Mouse (Mus musculus) myocyte (in vitro differentiated cells): Measurements from ENCODE around the gene Dkk3. TPM values are rescaled to one million over a fixed set of nuclear protein-coding genes. Genes with fewer than 3 reads are reported as not detected.

ENCODE experiments used
- H3K27me3 ChIP-seq: one replicate; pipeline ENCODE4 v1.6.1; 2011; ENCODE audit not compliant: control insufficient read depth, insufficient read depth, insufficient read length
- H3K36me3 ChIP-seq: one replicate; pipeline ENCODE4 v1.6.1; 2011; ENCODE audit not compliant: control insufficient read depth, insufficient read depth
- H3K4me2 ChIP-seq: one replicate; pipeline ENCODE4 v1.6.1; 2011; ENCODE audit warnings: low read depth, control low read depth
- H3K4me3 ChIP-seq: one replicate; pipeline ENCODE4 v1.5.1; 2011; ENCODE audit warnings: mild to moderate bottlenecking, control low read depth, moderate library complexity
- H3K79me2 ChIP-seq: one replicate; pipeline ENCODE4 v1.6.1; 2011; ENCODE audit not compliant: control insufficient read depth, insufficient read depth
- H3ac ChIP-seq: one replicate; pipeline ENCODE4 v1.6.1; 2011; ENCODE audit not compliant: control insufficient read depth, insufficient read length
- CEBPB ChIP-seq: IDR thresholded peaks from 2 replicates; pipeline ENCODE4 v1.6.1; 2011; ENCODE audit warnings: mild to moderate bottlenecking, moderate library complexity; ENCODE audit not compliant: poor library complexity, insufficient read depth, severe bottlenecking
- E2F4 ChIP-seq: IDR thresholded peaks from one replicate; pipeline ENCODE4 v1.6.1; 2011; ENCODE audit warnings: mild to moderate bottlenecking, control low read depth, moderate library complexity; ENCODE audit not compliant: insufficient read depth
- MAX ChIP-seq: IDR thresholded peaks from one replicate; pipeline ENCODE4 v1.6.1; 2011; ENCODE audit warnings: low read depth, mild to moderate bottlenecking, control low read depth
- MYOD1 ChIP-seq, 3 experiments: IDR thresholded peaks; one replicate each; pipeline ENCODE4 v1.6.1; 2011; ENCODE audit warnings: control low read depth in 2 of 3, low read depth in 2 of 3, mild to moderate bottlenecking in 2 of 3, moderate library complexity in 1 of 3; ENCODE audit not compliant: insufficient read length in 2 of 3, control insufficient read depth in 1 of 3
- MYOG ChIP-seq, 3 experiments: IDR thresholded peaks; one replicate each; pipeline ENCODE4 v1.6.1; 2011; ENCODE audit warnings: control low read depth in 2 of 3, low read depth in 2 of 3, mild to moderate bottlenecking in 2 of 3; ENCODE audit not compliant: insufficient read length in 2 of 3, control insufficient read depth in 1 of 3, insufficient read depth in 1 of 3
- POLR2A ChIP-seq: IDR thresholded peaks from one replicate; pipeline ENCODE4 v1.6.1; 2011; ENCODE audit warnings: low read depth, mild to moderate bottlenecking, control low read depth, moderate library complexity; ENCODE audit not compliant: insufficient read length
- POLR2AphosphoS2 ChIP-seq: IDR thresholded peaks from one replicate; pipeline ENCODE4 v1.6.1; 2011; ENCODE audit warnings: low read depth, control low read depth; ENCODE audit not compliant: insufficient read length
- REST ChIP-seq: IDR thresholded peaks from one replicate; pipeline ENCODE4 v1.6.1; 2011; ENCODE audit warnings: mild to moderate bottlenecking, control low read depth, moderate library complexity; ENCODE audit not compliant: insufficient read depth, insufficient read length
- SRF ChIP-seq: IDR thresholded peaks from one replicate; pipeline ENCODE4 v1.6.1; 2011; ENCODE audit warnings: low read depth; ENCODE audit not compliant: control insufficient read depth, insufficient read length
- TCF12 ChIP-seq: IDR thresholded peaks from one replicate; pipeline ENCODE4 v1.6.1; 2011; ENCODE audit warnings: mild to moderate bottlenecking, control low read depth; ENCODE audit not compliant: poor library complexity, insufficient read depth, severe bottlenecking
- TCF3 ChIP-seq: IDR thresholded peaks from one replicate; pipeline ENCODE4 v1.6.1; 2011; ENCODE audit warnings: low read depth, control low read depth; ENCODE audit not compliant: insufficient read length
- USF1 ChIP-seq: IDR thresholded peaks from one replicate; pipeline ENCODE4 v1.6.1; 2011; ENCODE audit warnings: low read depth, mild to moderate bottlenecking, control low read depth, moderate library complexity
- polyA plus RNA-seq: library from polyadenylated mRNA; unstranded; fragments of >200 nt; fragmentation: generic; extraction: Trizol; gene quantifications from one replicate; pipeline ENCODE4 v1.2.1, GENCODE M21; 2012; ENCODE audit warnings: missing spikeins

The Dkk3 gene
- polyA plus RNA-seq, 1 experiment: 0.10 TPM

DNA sequence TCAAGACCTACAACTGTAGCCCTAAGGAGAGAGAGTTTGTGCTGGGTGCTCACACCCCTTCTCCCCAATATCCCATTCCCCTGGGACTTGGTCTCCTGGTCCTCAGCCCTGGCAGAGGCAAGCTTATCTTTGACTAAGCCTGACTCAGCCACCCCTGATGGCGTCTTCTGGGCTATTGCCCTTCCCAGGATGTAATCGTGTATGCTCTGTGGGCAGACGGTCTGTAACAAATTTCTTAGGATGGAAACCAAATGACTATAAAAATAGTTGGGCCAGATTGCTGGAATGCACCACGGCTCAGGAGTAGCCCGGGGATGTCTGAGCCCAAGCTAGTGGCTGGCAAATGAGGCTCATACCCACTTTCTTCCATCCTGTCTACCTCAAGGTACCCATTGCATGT, 44.0 kb upstream of the Dkk3 start:
- peak overlapping the region; percentile 85 for H3K4me2 ChIP-seq
- H3K79me2 ChIP-seq: no peaks in the 10 kb centered on the region
- no peaks in the 10 kb centered on the region for H3K36me3 ChIP-seq
- H3K4me3 ChIP-seq: no peak overlapping the region
- no peaks in the 10 kb centered on the region for H3K27me3 ChIP-seq
- TF ChIP-seq CEBPB (peak; percentile 14; the same call in 1 of the 2 replicates), POLR2A (no peak)
- H3ac ChIP-seq: no peak overlapping the region

- H3K4me3 ChIP-seq: no peak overlapping the region
Observed at GRCm38 (mm10) chr7:112202194-112202593, 43.3 kb upstream of the Dkk3 start.

GRCm38 (mm10) chr7:112200761-112201160, 41.9 kb upstream of the Dkk3 start:
- Histone ChIP-seq H3K36me3 (no peaks in the 10 kb centered on the region), H3K4me2 (no peak overlapping the region), H3K27me3 (no peaks in the 10 kb centered on the region), H3ac (no peak overlapping the region), H3K79me2 (no peaks in the 10 kb centered on the region), H3K4me3 (no peak overlapping the region)
- no peak for TF ChIP-seq CEBPB
- TF ChIP-seq E2F4: no peak
- TF ChIP-seq MAX: no peak
- no peak for TF ChIP-seq TCF12
- TF ChIP-seq REST: no peak
- no peak for TF ChIP-seq MYOD1 (IDR thresholded peaks at IDR 0.05; ENCODE audit: control insufficient read depth in 1 of 3, insufficient read length in 2 of 3, low read depth in 2 of 3)
- TF ChIP-seq POLR2A: no peak
- TF ChIP-seq MYOG (IDR thresholded peaks at IDR 0.05; ENCODE audit: control insufficient read depth in 1 of 3, insufficient read depth in 1 of 3, insufficient read length in 2 of 3, low read depth in 2 of 3): no peak
- TF ChIP-seq USF1: no peak
- no peak for TF ChIP-seq SRF
- TF ChIP-seq POLR2AphosphoS2: no peak
- no peak for TF ChIP-seq TCF3

More at GRCm38 (mm10) chr7:112202194-112202593, 43.3 kb upstream of the Dkk3 start:
- Histone ChIP-seq H3K4me2 (peak overlapping the region; percentile 85), H3K36me3 (no peaks in the 10 kb centered on the region), H3ac (no peak overlapping the region), H3K27me3 (no peaks in the 10 kb centered on the region), H3K79me2 (no peaks in the 10 kb centered on the region)
- TF ChIP-seq REST: no peak
- TF ChIP-seq TCF3: no peak
- no peak for TF ChIP-seq E2F4
- TF ChIP-seq POLR2A: no peak
- no peak for TF ChIP-seq USF1
- TF ChIP-seq MAX: no peak
- TF ChIP-seq MYOD1 (IDR thresholded peaks at IDR 0.05; ENCODE audit: control insufficient read depth in 1 of 3, insufficient read length in 2 of 3, low read depth in 2 of 3): peak in 2 of 3 experiments; percentile 31 to 42
- no peak for TF ChIP-seq POLR2AphosphoS2
- TF ChIP-seq SRF: no peak
- peak; percentile 97 for TF ChIP-seq CEBPB
- TF ChIP-seq MYOG (IDR thresholded peaks at IDR 0.05; ENCODE audit: control insufficient read depth in 1 of 3, insufficient read depth in 1 of 3, insufficient read length in 2 of 3, low read depth in 2 of 3): no peak
- TF ChIP-seq TCF12: peak; percentile 37

- no peaks in the 10 kb centered on the region for H3K27me3 ChIP-seq
- no peak overlapping the region for H3K4me2 ChIP-seq
- no peak overlapping the region for H3K4me3 ChIP-seq
- no peaks in the 10 kb centered on the region for H3K36me3 ChIP-seq
- TF ChIP-seq POLR2AphosphoS2 (no peak), CEBPB (no peak), SRF (no peak), REST (no peak), MYOG (IDR thresholded peaks at IDR 0.05; ENCODE audit: control insufficient read depth in 1 of 3, insufficient read depth in 1 of 3, insufficient read length in 2 of 3, low read depth in 2 of 3) (no peak), E2F4 (no peak), POLR2A (no peak)
- no peaks in the 10 kb centered on the region for H3K79me2 ChIP-seq
- H3ac ChIP-seq: no peak overlapping the region
Observed at GRCm38 (mm10) chr7:112199343-112199742, 40.5 kb upstream of the Dkk3 start.

DNA sequence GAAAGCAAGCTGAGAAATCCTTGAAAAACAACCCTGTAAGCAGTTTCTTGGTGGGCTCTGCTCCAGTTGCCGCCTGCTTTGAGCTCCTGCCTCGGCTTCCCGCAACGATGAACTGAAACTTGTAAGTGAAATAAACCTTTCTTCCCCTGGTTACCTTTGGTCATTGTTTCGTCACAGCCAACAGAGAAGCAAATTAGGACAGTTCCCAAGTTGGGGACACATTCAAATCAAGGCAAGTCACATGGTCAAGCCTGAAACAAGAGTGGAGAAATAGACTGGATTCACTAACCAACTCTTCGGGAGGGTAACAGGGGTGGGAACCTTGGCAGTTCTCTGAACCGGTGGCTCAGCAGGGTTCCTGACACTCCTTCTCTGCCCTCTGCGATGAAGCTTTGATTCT, 38.6 kb upstream of the Dkk3 start:
- TF ChIP-seq POLR2AphosphoS2 (no peak), USF1 (no peak), MYOD1 (IDR thresholded peaks at IDR 0.05; ENCODE audit: control insufficient read depth in 1 of 3, insufficient read length in 2 of 3, low read depth in 2 of 3) (no peak), E2F4 (no peak), TCF12 (no peak), CEBPB (no peak), MAX (no peak), POLR2A (no peak), SRF (no peak), MYOG (IDR thresholded peaks at IDR 0.05; ENCODE audit: control insufficient read depth in 1 of 3, insufficient read depth in 1 of 3, insufficient read length in 2 of 3, low read depth in 2 of 3) (no peak), TCF3 (no peak), REST (no peak)
- H3K27me3 ChIP-seq: no peaks in the 10 kb centered on the region
- H3K36me3 ChIP-seq: no peaks in the 10 kb centered on the region
- H3K79me2 ChIP-seq: no peaks in the 10 kb centered on the region
- no peak overlapping the region for H3ac ChIP-seq
- no peak overlapping the region for H3K4me2 ChIP-seq
- H3K4me3 ChIP-seq: no peak overlapping the region
